Mouse (Mus musculus) midbrain, embryonic 12.5 days (tissue): ENCODE results near the gene Gm20388. TPM values are rescaled to one million over a fixed set of nuclear protein-coding genes. Genes with fewer than 3 reads are reported as not detected.
A peak's percentile ranks its signal among the peaks of the same experiment; 100 is the strongest.

ENCODE experiments used
- ATAC-seq: fragments of 200-750 bp; cut with Nextera tagmentation; 2 replicates; pipeline ENCODE4 v1.8.0; 2017; ENCODE audit warnings: low read depth, moderate TSS enrichment, moderate library complexity; ENCODE audit not compliant: low FRiP score
- H3K27ac ChIP-seq: fragments of 300-500 bp; sonication (generic); replicated peaks from 2 replicates; pipeline ENCODE4 v1.5.1; 2016; ENCODE audit warnings: mild to moderate bottlenecking
- H3K27me3 ChIP-seq: fragments of 300-500 bp; sonication (generic); 2 replicates; pipeline ENCODE4 v1.6.1; 2016; ENCODE audit warnings: mild to moderate bottlenecking
- H3K36me3 ChIP-seq: fragments of 300-500 bp; sonication (generic); 2 replicates; pipeline ENCODE4 v1.6.1; 2016
- H3K4me1 ChIP-seq: fragments of 300-500 bp; sonication (generic); 2 replicates; pipeline ENCODE4 v1.6.1; 2016
- H3K4me2 ChIP-seq: fragments of 300-500 bp; sonication (generic); replicated peaks from 2 replicates; pipeline ENCODE4 v1.6.1; 2016; ENCODE audit warnings: mild to moderate bottlenecking, moderate library complexity
- H3K4me3 ChIP-seq: fragments of 300-500 bp; sonication (generic); 2 replicates; pipeline ENCODE4 v1.5.1; 2016; ENCODE audit warnings: mild to moderate bottlenecking
- H3K9ac ChIP-seq: fragments of 300-500 bp; sonication (generic); replicated peaks from 2 replicates; pipeline ENCODE4 v1.6.1; 2016; ENCODE audit warnings: mild to moderate bottlenecking, moderate library complexity
- H3K9me3 ChIP-seq: fragments of 300-500 bp; sonication (generic); 2 replicates; pipeline ENCODE4 v1.6.1; 2016; ENCODE audit warnings: mild to moderate bottlenecking
- WGBS: fragments of 180-500 bp; shearing (Covaris S2); methylation state at CpG from one replicate; pipeline ENCODE4 v1.1.7; 2016; 5-methylcytosine and 5-hydroxymethylcytosine counted together
- polyA plus RNA-seq: library from polyadenylated mRNA; unstranded; fragments of >200 nt; fragmentation: Nextera tagmentation; extraction: Ambion mirVana; gene quantifications from 2 replicates; pipeline ENCODE4 v1.2.1, GENCODE M21; 2016

Gene Gm20388
- polyA plus RNA-seq, 1 experiment from 2014 or later, result not detected

DNA sequence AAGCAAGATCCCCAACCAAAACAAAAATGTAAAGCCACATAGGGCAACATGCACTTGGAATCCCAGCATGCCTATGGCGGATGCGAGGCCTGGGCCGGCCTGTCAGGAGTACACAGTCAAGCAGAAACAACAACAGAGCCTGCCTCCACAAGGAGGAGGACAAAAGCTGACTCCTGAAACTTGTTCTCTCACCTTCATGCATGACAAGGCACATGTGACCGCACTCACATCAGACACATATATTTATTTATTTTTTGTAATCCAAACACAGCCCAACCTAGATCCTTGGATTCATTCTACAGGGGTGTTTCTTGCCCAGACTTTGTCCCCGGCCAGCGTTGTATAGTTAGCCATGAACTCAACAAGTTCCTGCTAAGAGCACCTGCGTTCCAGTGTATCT, 3137.2 kb downstream of the Gm20388 start:
- Histone ChIP-seq H3K4me1 (peaks cover 12% of the 10 kb centered on the region), H3K27ac (no peak overlapping the region), H3K27me3 (no peaks in the 10 kb centered on the region), H3K9me3 (no peaks in the 10 kb centered on the region), H3K4me2 (no peak overlapping the region), H3K36me3 (0 out of 2 replicates have a peak, but pooled peaks cover 3% of the 10 kb centered on the region), H3K4me3 (no peak overlapping the region), H3K9ac (no peak overlapping the region)
- ATAC-seq, result no peak
- WGBS, result 87% methylated on average over 7 of the region's 7 CpGs

DNA sequence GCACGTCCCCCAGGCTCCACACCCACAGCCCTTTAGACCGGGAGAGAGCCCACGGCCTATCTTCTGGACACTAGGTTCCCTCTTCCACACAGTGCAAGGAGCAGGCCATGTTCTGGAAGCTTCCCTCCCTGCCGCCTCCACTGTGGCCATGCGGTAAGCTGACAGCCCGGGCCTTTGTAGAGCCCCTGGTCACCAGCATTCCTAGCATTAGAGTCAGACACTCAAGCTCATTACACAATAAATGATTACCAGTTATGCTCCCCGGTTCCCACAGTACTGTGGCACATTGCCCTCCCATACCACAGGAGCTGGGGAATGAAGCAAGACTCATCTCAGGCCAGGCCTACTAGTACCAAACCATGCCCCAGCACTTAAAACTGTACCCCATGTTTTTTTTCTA, 3137.8 kb downstream of the Gm20388 start:
- Histone ChIP-seq H3K27me3 (no peaks in the 10 kb centered on the region), H3K9ac (no peak overlapping the region), H3K9me3 (no peaks in the 10 kb centered on the region), H3K4me3 (no peak overlapping the region), H3K36me3 (0 out of 2 replicates have a peak, but pooled peaks cover 3% of the 10 kb centered on the region), H3K4me1 (peaks cover 8% of the 10 kb centered on the region), H3K4me2 (no peak overlapping the region), H3K27ac (no peak overlapping the region)
- WGBS, result 88% methylated on average over 7 of the region's 7 CpGs
- ATAC-seq, result no peak

DNA sequence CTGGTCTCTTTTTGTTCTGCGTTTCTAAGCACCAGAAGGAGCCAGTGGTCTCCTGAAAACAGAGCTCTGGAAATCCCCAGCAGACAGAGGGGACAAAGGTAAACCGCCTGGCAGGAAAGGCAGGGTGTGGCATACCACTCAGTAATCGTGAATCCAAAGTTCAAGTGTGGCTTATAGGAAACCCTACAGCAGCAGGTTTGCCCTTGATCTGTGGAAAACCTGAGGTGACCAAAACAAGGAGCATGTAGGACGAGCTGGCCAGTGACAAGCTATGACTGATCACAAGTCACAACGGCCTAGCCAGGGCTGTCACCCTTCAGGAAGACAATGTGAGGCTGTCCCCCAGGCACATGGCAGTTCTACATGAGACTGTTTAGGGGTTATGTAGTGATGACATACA, 3140.8 kb downstream of the Gm20388 start:
- H3K9me3 ChIP-seq, result no peaks in the 10 kb centered on the region
- H3K36me3 ChIP-seq, result no peaks in the 10 kb centered on the region
- no peak overlapping the region for H3K9ac ChIP-seq
- no peak overlapping the region for H3K27ac ChIP-seq
- no peaks in the 10 kb centered on the region for H3K4me1 ChIP-seq
- no peak overlapping the region for H3K4me2 ChIP-seq
- no peaks in the 10 kb centered on the region for H3K27me3 ChIP-seq
- ATAC-seq, result no peak
- 75% methylated on average over 5 of the region's 5 CpGs for WGBS
- no peak overlapping the region for H3K4me3 ChIP-seq

DNA sequence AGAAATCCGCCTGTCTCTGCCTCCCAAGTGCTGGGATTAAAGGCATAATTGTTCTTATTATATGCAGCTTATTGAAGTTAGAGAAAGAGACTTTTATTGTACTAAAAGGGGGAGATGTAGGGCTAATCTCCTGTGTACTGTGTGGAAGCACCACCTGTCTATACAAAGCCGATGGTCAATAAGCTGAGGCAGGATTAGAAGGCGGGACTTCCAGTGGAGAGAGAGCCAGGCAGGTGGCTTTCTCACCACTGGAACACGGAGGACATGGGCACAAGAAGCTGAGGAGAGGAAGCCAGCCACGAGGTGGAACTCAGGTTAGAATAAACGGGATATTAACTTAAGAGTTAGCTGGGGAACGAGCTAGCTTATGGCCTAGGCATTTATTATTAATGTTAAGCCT, 3152.1 kb downstream of the Gm20388 start, which contains the start of gene Spg7:
TSS of gene Spg7 (plus strand) at position 222 of the 400 bp plus-strand sequence.
- no peak within 1 kb of the TSS for H3K27ac ChIP-seq
- no peaks in the 10 kb centered on the region for H3K9me3 ChIP-seq
- no peaks in the 10 kb centered on the region; the same call in 1 of the 2 replicates for H3K36me3 ChIP-seq
- no peak for ATAC-seq
- no peak within 1 kb of the TSS for H3K4me2 ChIP-seq
- H3K4me3 ChIP-seq, result no peak within 1 kb of the TSS
- 72% methylated on average over 7 of the region's 7 CpGs for WGBS
- no peak within 1 kb of the TSS for H3K9ac ChIP-seq
- no peaks in the 10 kb centered on the region for H3K27me3 ChIP-seq
- H3K4me1 ChIP-seq, result peaks cover 27% of the 10 kb centered on the region

DNA sequence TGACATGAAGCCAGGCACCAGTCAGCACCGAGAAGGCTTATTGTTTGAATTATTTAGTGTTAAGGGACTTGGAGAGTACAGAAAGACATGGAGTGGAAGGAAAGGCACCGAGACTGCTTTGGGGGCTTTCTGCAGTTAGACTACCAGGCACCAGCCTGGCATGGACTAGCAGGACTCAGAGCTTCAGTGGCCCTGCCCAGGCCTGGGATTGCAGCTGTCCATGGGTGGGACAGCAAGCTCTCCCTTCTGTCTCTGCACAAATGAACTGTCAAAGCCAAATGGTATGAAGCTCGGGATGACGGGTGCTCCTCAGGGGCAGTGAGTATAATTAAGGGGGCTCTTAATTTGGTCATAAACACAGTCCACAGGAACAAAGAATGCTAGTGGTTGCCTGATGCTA, 3153.4 kb downstream of the Gm20388 start:
- 88% methylated on average over 4 of the region's 4 CpGs for WGBS
- H3K27ac ChIP-seq, result no peak overlapping the region
- peak overlapping the region; percentile 80 for H3K4me2 ChIP-seq
- 0 out of 2 replicates have a peak overlapping the region, but pooled peaks have one; percentile 97 for H3K4me3 ChIP-seq
- peak overlapping the region; percentile 94; the same call in 1 of the 2 replicates for H3K9ac ChIP-seq
- H3K9me3 ChIP-seq, result no peaks in the 10 kb centered on the region
- ATAC-seq, result no peak
- no peaks in the 10 kb centered on the region for H3K27me3 ChIP-seq
- H3K36me3 ChIP-seq, result peaks cover 6% of the 10 kb centered on the region
- peaks cover 27% of the 10 kb centered on the region for H3K4me1 ChIP-seq

DNA sequence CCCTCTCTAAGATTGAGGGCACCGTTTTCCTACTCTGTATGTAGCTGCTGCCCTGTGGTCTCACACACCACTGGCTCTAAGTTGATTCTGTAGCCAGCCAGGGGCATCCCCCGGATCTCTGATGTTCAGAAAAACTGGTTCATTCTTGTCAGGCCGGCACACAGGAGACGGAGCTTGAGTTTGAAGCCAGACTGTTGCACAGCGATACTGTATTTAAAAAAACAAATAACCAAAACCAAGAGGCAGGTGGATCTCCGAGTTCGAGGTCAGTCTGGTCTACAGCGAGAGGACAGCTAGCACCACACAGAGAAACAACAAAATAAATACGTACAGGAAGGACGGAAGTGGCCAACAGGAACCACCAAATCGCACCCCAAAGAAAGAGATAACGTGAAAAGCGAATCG, 3154.2 kb downstream of the Gm20388 start:
- WGBS, result 3% methylated on average over 14 of the region's 14 CpGs
- Histone ChIP-seq H3K27ac (peak overlapping the region; percentile 91), H3K36me3 (peaks cover 6% of the 10 kb centered on the region), H3K9me3 (no peaks in the 10 kb centered on the region), H3K4me2 (peak overlapping the region; percentile 80), H3K4me1 (peaks cover 27% of the 10 kb centered on the region), H3K9ac (peak overlapping the region; percentile 94), H3K4me3 (peak overlapping the region; percentile 97), H3K27me3 (no peaks in the 10 kb centered on the region)
- ATAC-seq, result peak; percentile 27

DNA sequence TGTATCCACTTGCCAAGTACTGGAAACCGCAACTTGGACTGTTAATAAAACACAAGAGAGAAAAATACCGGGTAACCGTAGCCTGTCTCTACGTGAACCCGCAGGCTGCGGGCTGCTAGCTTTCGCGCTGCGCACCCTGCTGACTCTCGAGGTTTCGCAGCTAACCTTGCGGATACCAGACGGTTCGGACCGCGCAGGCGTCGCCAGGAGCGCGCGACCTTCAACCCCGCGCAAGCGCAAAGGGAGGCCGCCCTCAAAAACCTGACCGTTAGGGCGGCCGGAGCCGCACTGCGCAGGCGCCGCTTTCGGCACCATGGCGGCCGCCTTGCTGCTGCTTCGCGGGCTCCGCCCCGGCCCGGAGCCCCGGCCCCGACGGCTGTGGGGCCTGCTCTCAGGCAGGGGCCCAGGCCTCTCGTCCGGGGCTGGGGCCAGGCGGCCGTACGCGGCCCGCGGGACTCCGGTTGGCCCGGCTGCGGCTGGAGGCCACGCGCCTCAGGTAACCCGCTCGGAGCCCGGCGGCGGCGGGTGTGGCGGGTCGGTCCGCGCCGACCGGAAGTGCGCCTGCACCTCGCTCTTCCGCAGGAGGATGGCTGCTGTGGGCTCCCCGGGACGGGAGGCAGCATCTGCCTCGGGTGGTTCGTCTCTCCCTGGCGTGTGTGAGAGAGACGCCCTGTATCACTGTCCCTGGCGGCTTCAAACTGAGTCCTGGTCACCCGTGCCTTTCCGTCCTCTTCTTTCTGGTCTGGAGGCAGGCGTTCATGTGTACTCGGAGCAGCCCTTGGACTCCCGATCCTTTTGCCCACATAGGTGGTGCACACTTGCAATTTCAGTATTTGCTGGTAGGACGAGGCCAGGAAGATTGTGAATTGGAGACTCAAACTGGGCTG, 3154.8 kb downstream of the Gm20388 start:
- WGBS, result under 1% methylated on average over 84 of the region's 84 CpGs

DNA sequence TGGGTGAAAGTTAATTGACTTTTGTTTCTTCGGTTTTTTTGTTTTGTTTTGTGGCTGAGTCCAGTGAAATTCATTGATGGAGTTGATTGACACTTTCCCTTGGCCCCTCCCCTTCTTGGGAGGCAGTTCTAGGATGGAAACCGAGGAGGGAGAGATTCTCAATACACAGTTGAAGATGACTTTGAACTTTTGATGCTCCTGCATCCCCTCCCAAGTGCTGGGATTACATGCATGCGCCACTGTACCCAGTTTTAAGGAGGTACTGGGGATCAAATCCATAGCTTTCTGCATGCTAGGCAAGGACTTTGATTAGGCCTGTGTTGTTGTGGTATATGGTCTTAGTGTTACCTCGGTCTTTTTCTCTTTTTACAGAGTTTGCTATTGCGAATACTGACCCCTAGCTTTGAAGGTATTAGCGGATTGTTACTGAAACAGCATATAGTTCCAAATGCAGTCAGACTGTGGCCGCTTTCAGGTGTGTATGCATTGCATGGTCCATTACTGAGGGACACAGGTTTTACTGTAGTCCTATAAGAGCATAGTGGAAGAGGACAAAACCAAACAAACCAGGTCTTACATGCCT, 3155.6 kb downstream of the Gm20388 start:
- peak overlapping the region; percentile 80 for H3K4me2 ChIP-seq
- peaks cover 9% of the 10 kb centered on the region for H3K36me3 ChIP-seq
- peaks cover 27% of the 10 kb centered on the region for H3K4me1 ChIP-seq
- no peak for ATAC-seq
- H3K27me3 ChIP-seq, result no peaks in the 10 kb centered on the region
- H3K9ac ChIP-seq, result peak overlapping the region; percentile 94
- peak overlapping the region; percentile 97 for H3K4me3 ChIP-seq
- H3K27ac ChIP-seq, result peak overlapping the region; percentile 91
- H3K9me3 ChIP-seq, result no peaks in the 10 kb centered on the region
- WGBS, result 45% methylated on average over 7 of the region's 7 CpGs

More for the DNA sequence above, 3154.8 kb downstream of the Gm20388 start:
- Histone ChIP-seq H3K4me2 (peak overlapping the region; percentile 80), H3K4me1 (peaks cover 27% of the 10 kb centered on the region), H3K27me3 (no peaks in the 10 kb centered on the region), H3K4me3 (peak overlapping the region; percentile 97), H3K27ac (peak overlapping the region; percentile 91), H3K36me3 (peaks cover 9% of the 10 kb centered on the region), H3K9me3 (no peaks in the 10 kb centered on the region), H3K9ac (peak overlapping the region; percentile 94)
- peak; percentile 96 for ATAC-seq

DNA sequence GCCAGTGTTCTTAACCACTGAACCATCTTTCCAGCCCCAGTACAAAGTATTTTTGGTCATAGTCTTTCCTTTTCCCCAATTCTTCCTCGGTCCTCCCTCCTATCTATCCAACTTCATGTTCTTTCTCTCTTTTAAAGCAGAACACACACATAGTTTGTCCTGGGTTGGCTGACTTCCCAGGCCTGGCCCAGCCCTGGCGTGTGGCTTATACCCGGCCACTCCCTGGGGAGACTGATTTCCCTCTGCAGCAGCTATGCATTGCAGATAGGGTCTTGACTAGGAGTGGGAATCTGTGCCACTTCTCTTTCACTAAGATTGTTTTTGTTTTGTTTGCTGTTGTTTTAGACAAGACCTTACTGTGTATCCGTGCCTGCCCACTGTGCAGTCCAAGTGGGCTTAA, 3160.5 kb downstream of the Gm20388 start:
- H3K4me2 ChIP-seq, result no peak overlapping the region
- no peak for ATAC-seq
- H3K4me1 ChIP-seq, result peaks cover 12% of the 10 kb centered on the region
- no peak overlapping the region for H3K4me3 ChIP-seq
- H3K9me3 ChIP-seq, result no peaks in the 10 kb centered on the region
- no peak overlapping the region for H3K9ac ChIP-seq
- H3K36me3 ChIP-seq, result peaks cover 51% of the 10 kb centered on the region
- WGBS, result 89% methylated on average over 4 of the region's 4 CpGs
- H3K27ac ChIP-seq, result no peak overlapping the region
- no peaks in the 10 kb centered on the region for H3K27me3 ChIP-seq

DNA sequence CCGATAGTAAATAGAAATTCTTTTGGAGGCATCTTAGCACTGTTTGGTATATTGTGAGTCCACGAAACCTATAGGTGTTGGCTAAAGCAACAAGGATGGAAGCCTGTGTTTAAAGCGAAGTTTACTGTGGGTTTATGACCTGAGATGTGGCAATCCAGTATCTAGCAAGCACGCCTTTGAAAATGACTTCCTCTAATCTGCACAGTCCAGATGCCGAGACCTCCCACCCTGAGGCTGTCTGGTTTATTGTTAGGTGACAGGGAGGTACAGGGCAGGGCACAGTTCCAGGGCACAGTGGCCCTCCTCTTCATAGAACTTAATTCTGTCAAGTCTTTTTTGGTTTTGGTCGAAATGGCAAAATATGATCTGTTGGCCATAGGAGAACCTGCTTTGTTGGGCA, 3166.6 kb downstream of the Gm20388 start:
- WGBS, result 92% methylated on average over 6 of the region's 6 CpGs
- Histone ChIP-seq H3K27ac (no peak overlapping the region), H3K4me1 (no peaks in the 10 kb centered on the region), H3K36me3 (peaks cover 95% of the 10 kb centered on the region), H3K9ac (no peak overlapping the region), H3K27me3 (no peaks in the 10 kb centered on the region), H3K4me3 (no peak overlapping the region), H3K4me2 (no peak overlapping the region), H3K9me3 (no peaks in the 10 kb centered on the region)
- ATAC-seq, result no peak

DNA sequence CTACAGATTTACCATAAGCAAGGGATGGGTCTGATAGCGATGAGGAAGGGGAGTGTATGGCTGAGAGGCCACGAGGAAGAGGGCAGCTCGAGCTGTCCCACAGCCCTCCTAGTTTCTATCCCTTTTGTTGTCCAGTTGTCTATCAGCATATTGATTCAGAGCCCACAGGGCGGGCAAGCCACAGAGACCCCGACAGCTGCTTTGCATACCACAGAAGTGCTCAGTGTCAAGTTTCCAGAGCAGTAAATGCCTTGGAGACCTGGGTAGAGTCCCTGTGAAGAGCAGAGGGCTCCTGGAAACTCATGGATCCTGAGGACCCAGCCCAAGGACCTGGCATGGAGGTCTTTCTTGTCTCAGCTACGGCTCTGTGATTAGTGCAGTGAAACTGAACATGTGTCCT, 3172.4 kb downstream of the Gm20388 start:
- no peaks in the 10 kb centered on the region for H3K27me3 ChIP-seq
- no peak overlapping the region for H3K27ac ChIP-seq
- no peaks in the 10 kb centered on the region for H3K9me3 ChIP-seq
- ATAC-seq, result no peak
- 87% methylated on average over 6 of the region's 6 CpGs for WGBS
- H3K4me1 ChIP-seq, result no peaks in the 10 kb centered on the region
- no peak overlapping the region for H3K9ac ChIP-seq
- no peak overlapping the region for H3K4me3 ChIP-seq
- no peak overlapping the region for H3K4me2 ChIP-seq
- H3K36me3 ChIP-seq, result peaks cover 94% of the 10 kb centered on the region

DNA sequence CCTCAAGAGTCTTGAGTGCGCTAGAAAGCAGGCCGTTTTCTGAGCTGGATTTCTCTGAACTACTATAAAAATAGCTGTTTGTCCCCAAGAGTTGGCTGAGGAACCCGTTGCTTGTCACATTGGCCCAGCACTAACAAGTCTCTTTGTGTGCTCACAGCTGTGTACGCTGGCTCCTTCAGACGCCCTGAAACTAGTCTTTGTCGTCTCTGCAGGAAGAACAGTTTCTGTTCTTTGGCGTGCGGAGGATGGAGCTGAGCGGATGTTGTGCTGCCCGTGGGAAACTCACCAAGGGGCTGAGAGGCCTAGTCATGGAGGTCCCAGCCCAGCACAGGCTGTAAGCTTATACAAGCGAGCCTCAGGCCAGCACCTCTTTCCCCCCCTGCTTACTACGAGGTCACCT, 3173.0 kb downstream of the Gm20388 start:
- ATAC-seq, result no peak
- no peaks in the 10 kb centered on the region for H3K9me3 ChIP-seq
- no peaks in the 10 kb centered on the region for H3K27me3 ChIP-seq
- H3K4me1 ChIP-seq, result no peaks in the 10 kb centered on the region
- H3K4me2 ChIP-seq, result no peak overlapping the region
- 90% methylated on average over 12 of the region's 12 CpGs for WGBS
- no peak overlapping the region for H3K9ac ChIP-seq
- no peak overlapping the region for H3K4me3 ChIP-seq
- H3K27ac ChIP-seq, result no peak overlapping the region
- H3K36me3 ChIP-seq, result peaks cover 97% of the 10 kb centered on the region
